Mouse (Mus musculus) macrophage (primary cell): Measurements from ENCODE around the gene Mslnl. TPM values are rescaled to one million over a fixed set of nuclear protein-coding genes. Genes with fewer than 3 reads are reported as not detected.

ENCODE experiments used
- H3K27ac ChIP-seq: fragments of 350-480 bp; formaldehyde crosslinking; 2 replicates; pipeline ENCODE4 v1.9.0; 2021
- H3K36me3 ChIP-seq: fragments of 350-480 bp; formaldehyde crosslinking; 2 replicates; pipeline ENCODE4 v1.9.0; 2021; ENCODE audit errors: inconsistent target
- H3K4me3 ChIP-seq: fragments of 350-480 bp; formaldehyde crosslinking; 2 replicates; pipeline ENCODE4 v1.9.0; 2021; ENCODE audit errors: inconsistent target
- H3K79me2 ChIP-seq: fragments of 350-480 bp; formaldehyde crosslinking; 2 replicates; pipeline ENCODE4 v1.9.0; 2021; ENCODE audit errors: inconsistent target
- WGBS: methylation state at CpG from one replicate; pipeline ENCODE4 v1.1.7; 2026; ENCODE audit warnings: inconsistent platforms; ENCODE audit not compliant: missing documents; 5-methylcytosine and 5-hydroxymethylcytosine counted together
- polyA plus RNA-seq: library from polyadenylated mRNA; stranded (reverse); fragments of 250-400 nt; gene quantifications from 3 replicates; pipeline ENCODE4 v1.2.4, GENCODE M21; 2018; ENCODE audit warnings: inconsistent platforms

The Mslnl gene
- polyA plus RNA-seq, 1 experiment from 2014 or later, result not detected

DNA sequence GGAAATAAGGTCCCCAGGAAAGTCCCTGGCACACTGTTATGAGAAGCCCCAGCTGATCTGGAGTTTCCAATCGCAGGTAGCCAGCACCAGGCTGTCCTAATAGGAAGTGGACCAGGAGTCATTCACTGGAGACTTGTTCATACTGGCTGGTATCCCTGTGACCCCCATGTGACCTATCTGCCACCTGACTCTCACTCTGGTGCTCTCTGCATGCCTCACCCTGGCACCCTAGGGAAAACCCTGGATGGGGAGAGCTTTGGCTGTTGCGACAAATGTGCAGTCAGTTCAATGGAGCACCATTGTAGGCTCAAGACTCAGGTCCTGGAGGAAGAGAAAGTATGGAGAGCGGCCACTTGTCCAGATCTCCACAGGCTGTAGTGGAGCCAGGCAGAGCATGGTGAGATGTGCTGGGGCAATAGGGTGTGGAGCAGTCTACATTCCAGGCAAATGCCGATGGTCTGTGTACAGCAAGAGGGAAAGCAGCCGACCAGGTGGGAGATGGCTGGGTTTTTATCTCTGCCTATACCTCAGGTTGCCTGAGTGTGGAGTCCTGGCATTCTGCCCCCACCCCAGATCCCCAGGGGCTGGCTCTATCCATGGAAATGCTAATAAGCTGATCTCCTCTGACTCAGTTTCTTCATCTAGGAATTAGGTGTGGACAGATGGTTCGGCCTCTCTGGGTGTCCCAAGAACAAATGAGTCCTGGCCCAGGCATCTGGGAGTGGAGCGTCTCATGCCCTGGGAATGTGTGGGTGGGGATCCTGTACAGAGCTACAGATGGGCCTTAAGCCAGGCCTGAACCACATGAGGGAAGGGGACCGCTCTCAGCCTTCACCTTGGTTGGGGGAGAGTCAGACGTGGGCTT lies 20.8 kb downstream of the Mslnl start:
- no peak overlapping the region for H3K4me3 ChIP-seq
- no peaks in the 10 kb centered on the region for H3K79me2 ChIP-seq
- no peak overlapping the region for H3K27ac ChIP-seq
- 81% methylated on average over 9 of the region's 9 CpGs for WGBS
- no peaks in the 10 kb centered on the region for H3K36me3 ChIP-seq

GRCm38 (mm10) chr17:25757691-25758090 lies 21.8 kb downstream of the Mslnl start:
- Histone ChIP-seq H3K79me2 (no peaks in the 10 kb centered on the region), H3K4me3 (no peak overlapping the region), H3K36me3 (no peaks in the 10 kb centered on the region), H3K27ac (no peak overlapping the region)
- 91% methylated on average over 3 of the region's 3 CpGs for WGBS

GRCm38 (mm10) chr17:25760148-25760547 lies 24.3 kb downstream of the Mslnl start:
- WGBS, result 70% methylated on average over 8 of the region's 8 CpGs

GRCm38 (mm10) chr17:25761561-25761970 lies 25.7 kb downstream of the Mslnl start:
- no peak overlapping the region for H3K4me3 ChIP-seq
- H3K79me2 ChIP-seq, result no peaks in the 10 kb centered on the region
- no peaks in the 10 kb centered on the region for H3K36me3 ChIP-seq
- WGBS, result 41% methylated on average over 4 of the region's 4 CpGs
- H3K27ac ChIP-seq, result peak overlapping the region; percentile 17; the same call in 1 of the 2 replicates

More at GRCm38 (mm10) chr17:25760148-25760547, 24.3 kb downstream of the Mslnl start:
- H3K36me3 ChIP-seq, result no peaks in the 10 kb centered on the region
- no peak overlapping the region for H3K27ac ChIP-seq
- H3K4me3 ChIP-seq, result no peak overlapping the region
- H3K79me2 ChIP-seq, result no peaks in the 10 kb centered on the region

DNA sequence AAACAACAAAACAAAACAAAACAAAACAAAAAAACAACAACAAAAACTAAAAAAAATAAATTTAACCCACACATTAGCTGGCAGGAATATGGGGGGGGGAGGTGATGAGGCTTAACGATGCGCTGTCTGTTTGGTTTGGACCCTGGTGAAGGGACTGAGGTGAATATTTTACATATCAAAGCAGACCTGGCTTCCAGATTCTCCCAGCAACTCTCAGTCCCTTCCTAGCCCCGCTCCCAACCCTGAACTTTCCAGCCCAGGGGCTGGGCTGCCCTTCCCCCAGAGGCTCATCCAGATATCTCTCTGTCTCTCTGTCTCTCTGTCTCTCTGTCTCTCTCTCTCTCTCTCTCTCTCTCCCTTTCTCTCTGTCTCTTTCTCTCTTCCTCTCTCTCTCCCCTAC lies 26.7 kb downstream of the Mslnl start:
- H3K27ac ChIP-seq, result no peak overlapping the region
- no peak overlapping the region for H3K4me3 ChIP-seq
- 62% methylated on average over 3 of the region's 3 CpGs for WGBS
- no peaks in the 10 kb centered on the region for H3K79me2 ChIP-seq
- no peaks in the 10 kb centered on the region for H3K36me3 ChIP-seq

DNA sequence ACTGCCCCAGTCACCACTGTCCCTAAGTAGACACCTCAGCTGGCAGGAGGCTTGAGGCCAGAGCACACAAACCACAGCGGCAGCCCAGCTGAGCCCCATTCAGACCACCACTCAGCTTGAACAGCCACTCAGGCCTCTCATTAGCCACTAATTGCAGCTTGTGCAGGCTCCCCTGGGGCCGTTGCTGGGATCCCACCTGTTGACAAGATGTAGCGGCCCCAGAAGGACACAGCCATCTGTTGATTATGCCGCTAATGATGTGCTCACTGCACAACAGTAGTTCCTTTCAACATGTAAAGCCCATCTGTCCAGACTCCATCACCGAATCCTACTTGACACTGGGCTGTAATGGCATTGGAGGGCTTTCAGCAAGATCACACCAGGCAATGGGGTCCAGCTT lies 30.0 kb downstream of the Mslnl start:
- H3K4me3 ChIP-seq, result no peak overlapping the region
- 78% methylated on average over 5 of the region's 5 CpGs for WGBS
- H3K79me2 ChIP-seq, result no peaks in the 10 kb centered on the region
- no peak overlapping the region for H3K27ac ChIP-seq
- no peaks in the 10 kb centered on the region for H3K36me3 ChIP-seq

GRCm38 (mm10) chr17:25769331-25769730 lies 33.5 kb downstream of the Mslnl start:
- Histone ChIP-seq H3K4me3 (no peak overlapping the region), H3K27ac (no peak overlapping the region), H3K79me2 (peaks cover 7% of the 10 kb centered on the region), H3K36me3 (no peaks in the 10 kb centered on the region)
- WGBS, result 58% methylated on average over 8 of the region's 9 CpGs

DNA sequence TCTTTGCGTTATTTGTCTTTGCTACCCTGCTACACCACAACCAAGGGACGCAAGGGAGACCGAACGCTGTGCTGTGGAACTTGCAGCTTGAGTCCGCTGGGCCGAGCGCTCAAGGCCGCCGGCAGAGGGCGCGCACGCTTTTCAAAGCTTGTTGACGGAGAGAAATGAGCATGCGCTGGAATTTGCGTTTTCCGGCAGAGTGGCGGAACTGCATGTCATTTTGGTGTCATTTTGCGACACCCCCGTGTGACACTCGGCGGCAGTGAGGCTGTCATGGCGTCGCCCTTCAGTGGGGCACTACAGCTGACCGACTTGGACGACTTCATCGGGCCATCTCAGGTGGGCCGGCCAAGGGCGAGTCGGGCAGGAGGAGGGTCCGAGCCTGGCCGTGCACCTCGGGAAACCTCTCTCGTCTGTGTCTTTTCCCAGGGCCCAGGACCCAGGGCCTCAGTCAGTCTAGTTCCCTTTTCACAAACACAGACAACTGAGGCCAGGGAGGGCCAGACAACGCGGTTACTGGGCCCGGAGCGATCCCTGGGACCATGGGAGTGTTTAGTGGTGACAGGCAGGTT lies 37.8 kb downstream of the Mslnl start, which contains the start of gene Narfl:
Narfl (plus strand) TSS at position 228 of the 572 bp plus-strand sequence.
- H3K4me3 ChIP-seq, result peak within 1 kb of the TSS; percentile 93
- peak within 1 kb of the TSS; percentile 61 for H3K27ac ChIP-seq
- WGBS, result 1% methylated on average over 37 of the region's 37 CpGs
- peaks cover 19% of the 10 kb centered on the region for H3K79me2 ChIP-seq
- peaks cover 20% of the 10 kb centered on the region for H3K36me3 ChIP-seq

- Histone ChIP-seq H3K36me3 (peaks cover 38% of the 10 kb centered on the region), H3K4me3 (no peak overlapping the region), H3K79me2 (peaks cover 19% of the 10 kb centered on the region), H3K27ac (no peak overlapping the region)
- WGBS, result 80% methylated on average over 10 of the region's 10 CpGs
These were observed 39.6 kb downstream of the Mslnl start for GRCm38 (mm10) chr17:25775318-25776062.

- peaks cover 62% of the 10 kb centered on the region for H3K36me3 ChIP-seq
These were observed 42.1 kb downstream of the Mslnl start for GRCm38 (mm10) chr17:25777948-25778347.

DNA sequence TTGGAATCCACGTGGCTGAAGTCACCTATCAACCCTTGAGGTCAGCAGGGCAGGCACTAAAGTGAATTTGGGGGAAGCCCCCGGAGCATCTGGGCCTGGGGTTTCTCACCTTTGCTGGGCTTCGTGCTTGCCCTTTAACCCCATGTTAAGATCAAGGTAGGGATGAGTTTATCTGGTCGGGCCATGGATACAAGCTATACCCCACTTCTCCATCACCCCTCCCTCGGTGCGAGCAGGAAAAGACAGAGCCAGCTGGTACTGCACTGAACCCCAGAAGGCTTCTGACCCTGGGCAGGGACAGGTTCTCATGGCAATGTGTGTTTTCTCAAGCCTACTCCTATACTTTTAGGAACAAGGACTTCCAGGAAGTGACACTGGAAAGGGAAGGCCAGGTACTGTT lies 45.5 kb downstream of the Mslnl start:
- 93% methylated on average over 6 of the region's 6 CpGs for WGBS
- no peak overlapping the region for H3K4me3 ChIP-seq
- H3K27ac ChIP-seq, result no peak overlapping the region
- peaks cover 9% of the 10 kb centered on the region; the same call in 1 of the 2 replicates for H3K79me2 ChIP-seq
- peaks cover 62% of the 10 kb centered on the region for H3K36me3 ChIP-seq

More at GRCm38 (mm10) chr17:25777948-25778347, 42.1 kb downstream of the Mslnl start:
- WGBS, result 88% methylated on average over 5 of the region's 5 CpGs
- no peak overlapping the region for H3K27ac ChIP-seq
- H3K4me3 ChIP-seq, result no peak overlapping the region
- peaks cover 19% of the 10 kb centered on the region for H3K79me2 ChIP-seq

DNA sequence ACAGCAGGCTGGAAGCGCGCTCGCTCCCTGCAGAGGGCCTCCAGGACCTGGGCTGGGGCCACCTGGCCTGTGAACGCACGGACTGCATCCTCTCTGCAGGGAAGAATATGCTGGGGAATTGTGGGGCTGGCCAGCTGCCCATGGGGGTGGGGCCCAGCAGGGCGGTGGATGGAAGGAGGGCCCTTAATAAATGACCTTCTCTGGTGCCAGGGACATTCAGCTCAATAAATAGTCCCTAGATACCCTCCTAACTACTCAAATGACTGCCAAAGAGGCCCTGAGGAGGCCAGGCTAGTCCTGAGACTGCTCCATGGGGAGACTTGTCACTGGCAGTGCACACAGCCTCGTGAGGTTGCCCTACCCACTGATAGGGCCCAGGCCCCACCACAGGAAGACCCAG lies 47.2 kb downstream of the Mslnl start:
- 92% methylated on average over 7 of the region's 7 CpGs for WGBS
- Histone ChIP-seq H3K4me3 (no peak overlapping the region), H3K36me3 (peaks cover 48% of the 10 kb centered on the region), H3K27ac (no peak overlapping the region), H3K79me2 (peaks cover 9% of the 10 kb centered on the region; the same call in 1 of the 2 replicates)

- Histone ChIP-seq H3K27ac (no peak overlapping the region), H3K4me3 (no peak overlapping the region), H3K79me2 (peaks cover 9% of the 10 kb centered on the region; the same call in 1 of the 2 replicates), H3K36me3 (peaks cover 43% of the 10 kb centered on the region)
- WGBS, result 70% methylated on average over 15 of the region's 15 CpGs
These were observed 48.2 kb downstream of the Mslnl start for GRCm38 (mm10) chr17:25783861-25784574.

DNA sequence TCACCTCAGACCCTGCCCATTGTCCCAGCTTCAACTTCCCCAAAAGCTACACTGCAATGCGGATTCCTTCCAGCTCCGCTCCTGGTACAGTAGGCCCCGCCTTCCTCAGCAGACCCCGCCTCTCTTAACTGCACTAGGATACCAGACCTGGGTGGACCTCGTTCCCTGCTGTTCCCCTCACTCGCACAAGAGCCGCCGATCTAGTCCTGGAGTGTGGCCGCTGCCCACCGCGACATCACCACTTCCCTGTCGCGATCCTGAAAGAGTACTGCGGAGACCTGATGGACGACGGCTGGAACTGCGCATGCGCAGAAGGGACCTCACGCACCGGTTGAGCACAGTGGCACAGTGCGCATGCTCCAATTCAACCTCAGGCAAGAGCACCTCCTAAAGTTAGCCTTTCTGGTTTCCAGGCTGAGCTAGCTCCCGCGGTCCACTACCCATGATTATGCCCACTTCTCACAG lies 49.5 kb downstream of the Mslnl start, which contains the start of gene Haghl:
Haghl (minus strand) TSS at position 393 of the 465 bp plus-strand sequence.
- WGBS, result 0% methylated on average over 23 of the region's 23 CpGs
- Histone ChIP-seq H3K27ac (peak within 1 kb of the TSS; percentile 48), H3K4me3 (peak within 1 kb of the TSS; percentile 68), H3K36me3 (peaks cover 39% of the 10 kb centered on the region), H3K79me2 (peaks cover 9% of the 10 kb centered on the region; the same call in 1 of the 2 replicates)
